Mouse (Mus musculus) midbrain, embryonic 14.5 days (tissue): ENCODE data around the gene Zfp346. TPM values are rescaled to one million over a fixed set of nuclear protein-coding genes. Genes with fewer than 3 reads are reported as not detected.

Experiments
- polyA plus RNA-seq: library from polyadenylated mRNA; unstranded; fragments of >200 nt; fragmentation: Nextera tagmentation; extraction: Ambion mirVana; gene quantifications from 2 replicates; pipeline ENCODE4 v1.2.1, GENCODE M21; 2014

The Zfp346 gene
- polyA plus RNA-seq, 1 experiment from 2014 or later: 26.2 TPM

Other genes starting within 250 kb of the Zfp346 start
- gene Unc5a, start 155.9 kb upstream of the Zfp346 start, polyA plus RNA-seq: 12.6 and 15.9 TPM in 2 replicates
- gene Hk3, start 83.9 kb upstream of the Zfp346 start, polyA plus RNA-seq: 0.40 and 1.1 TPM in 2 replicates
- gene Uimc1, start 5.0 kb upstream of the Zfp346 start, polyA plus RNA-seq: 20.7 and 20.8 TPM in 2 replicates
- gene Gm17617, start 28.2 kb downstream of the Zfp346 start, polyA plus RNA-seq: not detected in 2 replicates
- 0.38 and 0.99 TPM in 2 replicates for gene Fgfr4, start 47.3 kb downstream of the Zfp346 start, polyA plus RNA-seq
- 72.6 and 76.6 TPM in 2 replicates for gene Nsd1, start 104.5 kb downstream of the Zfp346 start, polyA plus RNA-seq
- 325 and 336 TPM in 2 replicates for gene Prelid1, start 215.2 kb downstream of the Zfp346 start, polyA plus RNA-seq
- gene Rab24, start 216.6 kb downstream of the Zfp346 start, polyA plus RNA-seq: 108 and 114 TPM in 2 replicates
- gene Mxd3, start 224.5 kb downstream of the Zfp346 start, polyA plus RNA-seq: 9.9 and 12.1 TPM in 2 replicates